Mouse (Mus musculus): ENCODE measurements around the gene Clcf1. TPM values are rescaled to one million over a fixed set of nuclear protein-coding genes. Genes with fewer than 3 reads are reported as not detected.

The Clcf1 gene
- 6.8 and 7.5 TPM in 2 replicates for polyA plus RNA-seq (2015; fragmentation: Nextera tagmentation; extraction: Ambion mirVana)

GRCm38 (mm10) chr19:4214071-4214770 lies at the start of gene Clcf1, which contains the start of gene AC109138.7:
Gene Clcf1 (plus strand): TSS chr19:4214238.
Gene AC109138.7 (plus strand): TSS chr19:4214357.
- Histone ChIP-seq H3K36me3 (ENCODE audit: insufficient read depth, low read length) (no peaks in the 10 kb centered on the region), H3K4me2 (replicated peaks; ENCODE audit: low read depth, low read length) (peak within 1 kb of the TSS; percentile 91), H3K4me3 (ENCODE audit: low read length) (peak within 1 kb of the TSS; percentile 83), H3K27me3 (ENCODE audit: insufficient read depth, low read length) (no peaks in the 10 kb centered on the region), H3K9ac (replicated peaks; ENCODE audit: low read length) (peak within 1 kb of the TSS; percentile 98), H3K4me1 (ENCODE audit: insufficient read depth, low read length) (peaks cover 55% of the 10 kb centered on the region), H3K27ac (ENCODE audit: low read length) (peak within 1 kb of the TSS; percentile 97), H3K9me3 (ENCODE audit: low read length) (no peaks in the 10 kb centered on the region)
- peak; percentile 60 for ATAC-seq (ENCODE audit: low FRiP score, low TSS enrichment)
- under 1% methylated on average over 47 of the region's 49 CpGs for WGBS

DNA sequence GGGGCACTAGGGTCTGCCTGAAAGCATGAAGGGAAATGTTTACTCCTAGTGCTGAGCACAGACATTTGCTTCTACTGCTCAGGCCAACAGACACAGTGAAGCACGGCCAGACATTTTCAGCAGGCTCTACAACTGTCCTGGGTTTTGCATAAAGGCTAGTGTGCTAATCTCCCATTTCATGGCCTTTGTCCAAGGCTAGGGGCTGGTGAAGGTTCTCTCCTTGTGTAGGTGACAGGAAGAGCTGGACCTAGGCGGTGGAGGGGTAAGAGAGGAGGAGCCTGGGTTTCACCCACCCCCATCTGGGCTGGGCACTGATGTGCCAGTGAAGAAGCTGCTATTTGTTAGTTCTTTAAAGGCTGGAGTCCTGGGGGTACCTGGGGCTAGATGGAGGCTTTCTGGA lies 49.3 kb upstream of the Clcf1 start:
- H3K27ac ChIP-seq (ENCODE audit: low read length), result no peak overlapping the region; the same call in 1 of the 2 replicates
- no peak overlapping the region for H3K9ac ChIP-seq (replicated peaks; ENCODE audit: low read length)
- WGBS, result 84% methylated on average over 2 of the region's 2 CpGs
- no peak overlapping the region for H3K4me3 ChIP-seq (ENCODE audit: low read length)
- ATAC-seq (ENCODE audit: low FRiP score, low TSS enrichment), result no peak
- H3K36me3 ChIP-seq (ENCODE audit: insufficient read depth, low read length), result peaks cover 10% of the 10 kb centered on the region
- no peaks in the 10 kb centered on the region for H3K9me3 ChIP-seq (ENCODE audit: low read length)
- H3K4me2 ChIP-seq (replicated peaks; ENCODE audit: low read depth, low read length), result no peak overlapping the region
- peaks cover 11% of the 10 kb centered on the region for H3K4me1 ChIP-seq (ENCODE audit: insufficient read depth, low read length)
- no peaks in the 10 kb centered on the region for H3K27me3 ChIP-seq (ENCODE audit: insufficient read depth, low read length)

- WGBS, result 78% methylated on average over 9 of the region's 9 CpGs
- no peak overlapping the region for H3K4me3 ChIP-seq (ENCODE audit: low read length)
- no peaks in the 10 kb centered on the region for H3K36me3 ChIP-seq (ENCODE audit: insufficient read depth, low read length)
- H3K4me1 ChIP-seq (ENCODE audit: insufficient read depth, low read length), result peaks cover 27% of the 10 kb centered on the region
- H3K9ac ChIP-seq (replicated peaks; ENCODE audit: low read length), result no peak overlapping the region
- ATAC-seq (ENCODE audit: low FRiP score, low TSS enrichment), result no peak
- no peak overlapping the region for H3K27ac ChIP-seq (ENCODE audit: low read length)
- no peaks in the 10 kb centered on the region for H3K27me3 ChIP-seq (ENCODE audit: insufficient read depth, low read length)
- no peak overlapping the region for H3K4me2 ChIP-seq (replicated peaks; ENCODE audit: low read depth, low read length)
- no peaks in the 10 kb centered on the region for H3K9me3 ChIP-seq (ENCODE audit: low read length)
Measured at GRCm38 (mm10) chr19:4166678-4167476, 47.2 kb upstream of the Clcf1 start.

GRCm38 (mm10) chr19:4169378-4169784 lies 44.7 kb upstream of the Clcf1 start:
- H3K36me3 ChIP-seq (ENCODE audit: insufficient read depth, low read length), result no peaks in the 10 kb centered on the region
- H3K27me3 ChIP-seq (ENCODE audit: insufficient read depth, low read length), result no peaks in the 10 kb centered on the region
- H3K9ac ChIP-seq (replicated peaks; ENCODE audit: low read length), result peak overlapping the region; percentile 88
- peak; percentile 96 for ATAC-seq (ENCODE audit: low FRiP score, low TSS enrichment)
- H3K4me2 ChIP-seq (replicated peaks; ENCODE audit: low read depth, low read length), result peak overlapping the region; percentile 85
- H3K4me3 ChIP-seq (ENCODE audit: low read length), result peak overlapping the region; percentile 50
- WGBS, result under 1% methylated on average over 43 of the region's 43 CpGs
- no peaks in the 10 kb centered on the region for H3K9me3 ChIP-seq (ENCODE audit: low read length)
- H3K27ac ChIP-seq (ENCODE audit: low read length), result peak overlapping the region; percentile 74
- H3K4me1 ChIP-seq (ENCODE audit: insufficient read depth, low read length), result peaks cover 29% of the 10 kb centered on the region

- peak; percentile 58 for ATAC-seq (ENCODE audit: low FRiP score, low TSS enrichment)
- H3K9me3 ChIP-seq (ENCODE audit: low read length), result no peaks in the 10 kb centered on the region
- H3K27ac ChIP-seq (ENCODE audit: low read length), result peak overlapping the region; percentile 74
- peaks cover 29% of the 10 kb centered on the region for H3K4me1 ChIP-seq (ENCODE audit: insufficient read depth, low read length)
- H3K36me3 ChIP-seq (ENCODE audit: insufficient read depth, low read length), result no peaks in the 10 kb centered on the region
- peak overlapping the region; percentile 85 for H3K4me2 ChIP-seq (replicated peaks; ENCODE audit: low read depth, low read length)
- peak overlapping the region; percentile 88 for H3K9ac ChIP-seq (replicated peaks; ENCODE audit: low read length)
- peak overlapping the region; percentile 50 for H3K4me3 ChIP-seq (ENCODE audit: low read length)
- 3% methylated on average over 27 of the region's 27 CpGs for WGBS
- no peaks in the 10 kb centered on the region for H3K27me3 ChIP-seq (ENCODE audit: insufficient read depth, low read length)
Measured at GRCm38 (mm10) chr19:4169810-4170209, 44.2 kb upstream of the Clcf1 start.

GRCm38 (mm10) chr19:4170723-4171392 lies 43.2 kb upstream of the Clcf1 start:
- Histone ChIP-seq H3K9me3 (ENCODE audit: low read length) (no peaks in the 10 kb centered on the region), H3K4me2 (replicated peaks; ENCODE audit: low read depth, low read length) (no peak overlapping the region), H3K27me3 (ENCODE audit: insufficient read depth, low read length) (no peaks in the 10 kb centered on the region), H3K36me3 (ENCODE audit: insufficient read depth, low read length) (no peaks in the 10 kb centered on the region), H3K9ac (replicated peaks; ENCODE audit: low read length) (peak overlapping the region; percentile 88; the same call in 1 of the 2 replicates), H3K4me1 (ENCODE audit: insufficient read depth, low read length) (peaks cover 38% of the 10 kb centered on the region), H3K27ac (ENCODE audit: low read length) (no peak overlapping the region), H3K4me3 (ENCODE audit: low read length) (no peak overlapping the region)
- ATAC-seq (ENCODE audit: low FRiP score, low TSS enrichment), result no peak
- WGBS, result 79% methylated on average over 10 of the region's 10 CpGs

DNA sequence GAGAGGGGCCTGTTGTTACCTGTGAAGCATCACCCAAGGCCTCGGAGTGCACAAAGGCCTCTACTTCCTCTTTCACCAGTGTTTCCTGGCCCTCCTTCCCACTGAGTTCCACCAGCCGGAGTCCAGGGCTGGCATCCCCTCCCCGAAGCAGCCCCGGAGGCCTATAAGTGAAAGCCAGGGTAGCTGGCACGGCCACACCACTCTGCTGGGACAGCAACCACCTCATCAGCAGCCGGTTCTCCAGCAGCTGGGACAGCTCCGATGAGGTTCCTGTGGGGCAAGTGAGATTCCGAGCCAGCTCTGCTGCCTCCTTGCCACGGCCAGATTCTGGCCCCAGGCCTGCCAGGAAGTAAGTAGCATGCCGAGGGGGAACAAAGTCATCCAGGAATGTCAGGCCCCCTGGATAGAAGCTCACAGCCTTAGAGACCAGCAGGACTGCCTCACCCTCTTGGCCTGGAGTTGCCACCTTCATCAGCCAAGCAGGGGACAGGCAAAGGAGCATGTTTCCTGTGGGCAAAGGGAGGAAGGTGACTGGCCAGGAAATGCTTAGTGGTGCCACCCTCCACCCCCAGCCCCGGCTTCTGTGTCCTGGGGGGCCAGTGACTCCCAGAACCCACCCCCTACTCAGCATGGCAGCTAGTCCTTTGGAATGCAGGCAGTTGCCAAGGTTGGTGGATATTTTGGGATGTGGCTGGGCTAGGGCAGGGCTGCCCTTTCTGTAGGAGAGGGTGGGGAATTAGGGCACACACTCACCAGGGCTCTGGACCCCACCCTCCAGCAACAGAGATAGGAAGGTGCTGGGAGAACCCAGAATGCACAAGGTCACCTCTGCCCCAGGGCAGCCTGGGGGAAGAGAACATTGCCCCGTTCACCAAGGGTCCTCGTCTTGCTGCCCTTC lies 42.4 kb upstream of the Clcf1 start:
- ATAC-seq (ENCODE audit: low FRiP score, low TSS enrichment), result no peak
- Histone ChIP-seq H3K9me3 (ENCODE audit: low read length) (no peaks in the 10 kb centered on the region), H3K4me3 (ENCODE audit: low read length) (no peak overlapping the region), H3K4me1 (ENCODE audit: insufficient read depth, low read length) (peaks cover 40% of the 10 kb centered on the region), H3K9ac (replicated peaks; ENCODE audit: low read length) (peak overlapping the region; percentile 29; the same call in 1 of the 2 replicates), H3K36me3 (ENCODE audit: insufficient read depth, low read length) (no peaks in the 10 kb centered on the region), H3K27me3 (ENCODE audit: insufficient read depth, low read length) (no peaks in the 10 kb centered on the region), H3K27ac (ENCODE audit: low read length) (no peak overlapping the region), H3K4me2 (replicated peaks; ENCODE audit: low read depth, low read length) (no peak overlapping the region)
- WGBS, result 59% methylated on average over 13 of the region's 13 CpGs

GRCm38 (mm10) chr19:4172925-4173324 lies 41.1 kb upstream of the Clcf1 start:
- Histone ChIP-seq H3K27me3 (ENCODE audit: insufficient read depth, low read length) (no peaks in the 10 kb centered on the region), H3K9ac (replicated peaks; ENCODE audit: low read length) (peak overlapping the region; percentile 32; the same call in 1 of the 2 replicates), H3K27ac (ENCODE audit: low read length) (no peak overlapping the region), H3K4me1 (ENCODE audit: insufficient read depth, low read length) (peaks cover 40% of the 10 kb centered on the region), H3K4me3 (ENCODE audit: low read length) (no peak overlapping the region), H3K36me3 (ENCODE audit: insufficient read depth, low read length) (no peaks in the 10 kb centered on the region), H3K9me3 (ENCODE audit: low read length) (no peaks in the 10 kb centered on the region), H3K4me2 (replicated peaks; ENCODE audit: low read depth, low read length) (no peak overlapping the region)
- WGBS, result 57% methylated on average over 11 of the region's 11 CpGs
- ATAC-seq (ENCODE audit: low FRiP score, low TSS enrichment), result no peak

Data from kidney, embryonic 16.5 days (tissue).